Mouse (Mus musculus): ENCODE measurements around the gene Fbxw9. TPM values are rescaled to one million over a fixed set of nuclear protein-coding genes. Genes with fewer than 3 reads are reported as not detected.
A peak's percentile ranks its signal among the peaks of the same experiment; 100 is the strongest.

Gene Fbxw9
- 10 to 100 TPM; 22.4 to 24.9 TPM for total RNA-seq (2021)
- long read RNA-seq, experiment 1, transcript Fbxw9-201 (10 exons, 1,907 nt), result major isoform, 44 of 54 reads
- long read RNA-seq, experiment 1, partial matches to known transcripts, result 2 of 54 reads
- long read RNA-seq, experiment 1, other reads (novel, unspliced or antisense), result 5 of 54 reads
- long read RNA-seq, experiment 2, transcript Fbxw9-201 (10 exons, 1,907 nt), result major isoform, 19 of 29 reads
- long read RNA-seq, experiment 2, partial matches to known transcripts, result 3 of 29 reads
- long read RNA-seq, experiment 2, other reads (novel, unspliced or antisense), result 4 of 29 reads

DNA sequence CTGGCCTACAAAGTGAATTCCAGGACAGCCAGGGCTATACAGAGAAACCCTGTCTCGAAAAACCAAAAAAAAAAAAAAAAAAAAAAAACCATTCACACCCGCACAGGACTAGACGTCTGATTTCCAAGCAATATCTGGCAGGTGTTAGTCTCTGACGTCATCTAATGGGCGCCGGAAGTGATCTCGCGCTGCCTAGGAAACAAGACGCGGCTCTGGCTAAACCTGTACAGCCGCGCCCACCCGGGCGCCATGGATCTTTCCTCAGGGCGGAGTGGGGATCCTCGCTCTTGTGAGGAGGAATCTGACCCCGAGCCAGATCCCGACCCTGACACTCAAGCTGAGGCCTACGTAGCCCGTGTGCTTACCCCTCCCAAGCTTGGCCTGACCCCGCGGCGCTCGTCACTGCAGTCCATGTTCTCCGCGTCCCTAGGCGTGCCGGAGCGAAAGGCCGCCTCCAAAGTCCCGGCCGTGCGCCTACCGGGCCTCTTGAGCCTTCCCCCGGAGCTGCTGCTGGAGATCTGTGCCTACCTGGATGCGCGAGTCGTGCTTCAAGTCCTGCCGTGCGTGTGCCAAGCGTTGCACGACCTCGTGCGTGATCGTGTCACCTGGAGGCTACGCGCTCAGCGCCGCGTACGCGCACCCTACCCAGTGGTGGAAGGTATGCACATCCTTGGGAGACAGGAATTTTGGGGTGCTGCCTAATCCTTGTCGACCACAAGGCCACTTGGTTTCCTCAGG lies at the start of gene Fbxw9:
TSS of gene Fbxw9 (plus strand) at position 177 of the 738 bp plus-strand sequence.
- DNase-seq, result peak; percentile 93

DNA sequence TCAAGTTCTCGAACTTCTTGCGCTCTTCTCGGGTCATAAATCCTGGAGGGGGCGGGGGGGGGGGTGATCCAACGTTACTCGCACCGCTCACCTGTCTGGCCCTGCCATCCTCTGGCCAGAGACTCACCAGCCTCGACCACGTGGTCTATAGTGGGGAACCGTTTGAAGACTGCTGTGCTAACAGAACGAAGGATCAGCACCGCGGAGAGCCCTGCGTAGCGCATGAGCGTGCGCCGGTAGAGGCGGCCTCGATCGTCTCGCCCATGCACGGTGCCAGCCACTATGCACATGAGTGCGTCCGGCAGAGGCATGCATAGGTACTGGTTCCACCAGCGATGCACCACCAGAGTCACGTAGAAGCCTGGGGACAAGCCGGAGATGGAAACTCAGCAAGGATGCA lies 48.6 kb upstream of the Fbxw9 start:
- no peak for DNase-seq

DNA sequence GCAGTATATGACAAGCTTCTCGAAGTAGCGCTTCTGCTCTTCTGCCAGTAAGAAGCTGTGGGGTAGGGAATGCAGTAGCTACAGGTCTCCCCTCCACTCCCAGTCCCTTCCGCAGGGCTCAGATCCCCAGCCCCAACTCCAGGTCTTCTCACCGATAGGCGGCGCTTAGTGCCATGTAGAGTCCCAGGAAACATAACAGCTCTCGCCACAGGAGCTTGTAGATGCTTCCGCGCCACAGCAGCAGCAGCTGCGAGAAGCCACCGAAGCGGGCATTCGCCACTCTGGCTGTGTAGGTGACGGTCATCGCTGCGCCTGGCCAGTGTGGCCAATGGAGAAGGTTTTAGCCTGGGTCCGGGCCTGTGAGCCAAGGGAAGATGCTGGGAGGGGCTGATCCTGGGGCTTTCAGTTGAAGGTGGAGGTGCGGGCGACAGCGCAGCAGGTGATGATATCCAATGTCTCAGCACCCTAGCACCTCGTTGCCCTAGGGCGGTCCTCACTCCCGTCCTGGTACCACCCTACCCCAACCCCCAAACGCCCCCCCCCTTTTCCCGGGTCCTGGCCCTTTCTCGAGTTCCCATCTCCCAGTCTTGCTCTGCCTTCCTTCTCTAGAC lies 46.5 kb upstream of the Fbxw9 start:
- DNase-seq, result peak; percentile 79

DNA sequence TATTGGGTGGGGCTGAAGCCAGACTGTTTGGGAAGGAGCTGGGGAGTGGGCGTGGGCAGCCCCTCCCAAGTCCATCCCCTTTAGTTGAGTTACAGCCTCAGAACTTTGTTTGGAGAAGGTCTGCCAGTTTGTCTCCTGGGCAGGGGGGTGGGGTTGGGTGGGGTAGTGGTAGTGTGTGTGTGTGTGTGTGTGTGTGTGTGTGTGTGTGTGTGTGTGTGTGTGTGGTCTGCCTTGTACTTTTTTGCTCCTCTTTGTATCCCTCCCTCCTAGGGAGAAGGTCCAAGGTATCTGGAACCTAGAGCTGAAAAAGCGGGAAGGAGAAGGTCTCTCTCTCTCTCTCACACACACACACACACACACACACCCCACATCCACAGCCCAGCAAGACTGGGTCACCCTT lies 45.4 kb upstream of the Fbxw9 start, which contains the start of gene Best2:
TSS of gene Best2 (minus strand) at position 101 of the 400 bp plus-strand sequence.
- no peak for DNase-seq

DNA sequence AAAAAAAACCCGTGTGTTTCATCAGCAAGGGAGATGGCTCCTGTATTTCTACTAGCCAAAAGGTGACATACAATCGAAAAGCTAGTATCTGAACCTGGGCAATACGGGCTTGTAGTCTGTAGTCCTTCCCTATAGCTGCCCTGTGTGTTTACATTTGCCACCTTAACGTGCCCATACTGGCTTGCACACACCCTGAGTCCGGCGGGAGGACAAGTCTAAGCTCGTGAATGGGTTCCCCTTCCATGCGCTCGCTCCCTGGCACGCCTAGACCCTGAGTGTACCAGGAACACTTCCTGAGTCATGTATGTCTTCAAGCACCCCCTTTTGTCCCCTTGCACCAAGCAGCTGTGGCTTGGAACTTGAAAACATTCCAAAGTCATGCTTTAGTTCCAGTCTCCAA lies 43.1 kb upstream of the Fbxw9 start:
- DNase-seq, result no peak

DNA sequence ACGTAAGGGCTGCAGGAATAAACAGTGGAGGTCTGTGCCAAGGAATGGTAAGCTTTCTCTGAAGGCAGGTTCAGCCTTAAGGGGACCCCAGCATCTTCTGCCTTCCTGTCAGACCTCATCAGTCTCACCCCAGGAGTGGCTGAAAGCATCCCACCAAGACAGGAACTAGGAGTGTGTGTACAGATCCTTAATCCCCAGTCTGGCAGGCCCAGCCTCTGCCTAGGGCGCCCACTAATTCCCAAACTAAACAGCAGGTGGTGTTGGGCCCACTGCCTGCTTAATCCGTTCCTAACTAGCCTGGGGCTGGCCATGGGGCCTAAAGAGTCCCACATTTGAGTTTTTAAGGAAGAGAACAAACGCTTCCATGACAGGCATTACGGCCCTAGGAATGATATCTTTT lies 42.6 kb upstream of the Fbxw9 start:
- no peak for DNase-seq

DNA sequence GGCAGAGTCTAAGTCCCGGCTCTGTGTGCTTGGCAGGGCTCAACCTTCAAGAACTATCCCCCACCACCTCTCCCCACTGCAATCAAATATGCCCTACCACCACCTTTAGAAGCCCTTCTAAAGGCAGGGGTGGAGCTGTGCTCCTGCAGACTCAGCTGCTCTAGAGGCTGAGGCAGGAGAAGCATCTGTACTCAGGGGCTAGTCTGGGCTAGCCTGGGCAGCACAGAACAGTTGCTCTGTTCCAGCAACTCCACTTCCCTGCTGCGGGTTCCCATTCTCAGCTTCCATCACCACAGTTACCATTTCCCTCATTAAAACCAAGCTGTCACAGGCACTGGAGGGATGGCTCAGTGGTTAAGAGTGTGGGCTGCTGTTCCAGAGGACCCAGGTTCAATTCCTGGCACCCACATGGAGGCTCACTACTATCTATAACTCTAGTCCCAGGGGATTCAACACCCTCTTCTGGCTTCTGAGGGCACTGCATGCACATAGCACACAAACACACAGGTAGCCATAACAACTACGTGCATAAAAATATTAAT lies 38.3 kb upstream of the Fbxw9 start:
- DNase-seq, result no peak

DNA sequence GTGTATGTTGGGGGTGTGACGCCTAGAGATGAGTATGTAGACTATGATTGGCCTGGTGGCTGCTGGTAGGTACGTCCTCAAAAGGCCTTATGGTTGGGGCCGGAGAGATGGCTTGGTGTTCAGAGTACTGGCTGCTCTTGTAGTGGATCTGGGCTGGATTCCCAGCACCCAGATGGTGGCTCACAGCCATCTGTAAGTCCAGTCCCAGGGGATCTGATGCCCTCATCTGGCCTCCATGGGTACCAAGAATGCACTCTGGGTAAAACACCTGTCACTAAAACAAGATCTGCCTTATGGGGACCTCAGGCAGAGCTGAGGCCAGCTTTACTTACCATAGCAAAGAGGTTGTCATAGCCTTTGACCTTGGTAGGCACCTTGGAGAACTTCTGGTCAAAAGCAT lies 36.0 kb upstream of the Fbxw9 start:
- DNase-seq, result no peak

DNA sequence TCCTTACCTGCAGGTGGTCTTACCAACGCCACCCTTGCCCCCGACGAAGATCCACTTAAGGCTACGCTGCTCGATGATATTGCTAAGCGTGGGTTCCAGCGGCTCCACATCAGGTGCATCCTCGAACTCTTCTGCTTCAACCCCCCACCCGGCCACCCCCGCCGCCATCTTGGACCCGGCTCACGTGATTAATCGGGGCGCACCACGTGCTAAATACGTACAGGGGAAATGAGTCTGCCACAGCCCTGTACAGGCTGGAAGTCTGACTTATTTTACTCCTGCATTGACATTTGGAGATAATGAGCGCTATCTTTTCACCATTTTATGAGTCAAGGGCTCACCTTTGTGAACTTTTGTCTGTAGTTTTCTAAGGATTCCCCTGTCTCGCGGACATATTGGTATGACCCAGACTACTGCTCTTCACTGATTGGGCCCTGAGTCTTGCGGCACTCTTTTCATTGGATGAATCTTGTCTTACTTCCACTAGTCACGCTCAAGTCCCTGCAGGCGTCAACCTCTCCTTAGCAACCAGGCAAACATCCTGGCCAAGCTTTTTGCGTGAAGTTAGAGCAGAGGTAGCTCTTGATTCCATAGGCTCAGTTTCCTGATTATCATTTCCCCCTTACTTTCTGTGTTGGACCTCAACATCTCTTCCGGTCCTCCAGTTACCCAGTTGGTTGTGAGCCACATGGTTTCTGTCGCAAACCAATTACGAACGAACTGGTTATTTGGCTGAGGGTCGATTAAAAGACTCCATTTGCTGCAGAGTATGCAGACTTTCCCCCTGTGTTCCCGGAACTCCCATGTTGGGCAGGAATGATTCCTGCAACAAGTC lies 34.5 kb upstream of the Fbxw9 start, which contains the start of gene Asna1:
TSS of gene Asna1 (minus strand) at position 184 of the 835 bp plus-strand sequence.
- peak; percentile 86 for DNase-seq

DNA sequence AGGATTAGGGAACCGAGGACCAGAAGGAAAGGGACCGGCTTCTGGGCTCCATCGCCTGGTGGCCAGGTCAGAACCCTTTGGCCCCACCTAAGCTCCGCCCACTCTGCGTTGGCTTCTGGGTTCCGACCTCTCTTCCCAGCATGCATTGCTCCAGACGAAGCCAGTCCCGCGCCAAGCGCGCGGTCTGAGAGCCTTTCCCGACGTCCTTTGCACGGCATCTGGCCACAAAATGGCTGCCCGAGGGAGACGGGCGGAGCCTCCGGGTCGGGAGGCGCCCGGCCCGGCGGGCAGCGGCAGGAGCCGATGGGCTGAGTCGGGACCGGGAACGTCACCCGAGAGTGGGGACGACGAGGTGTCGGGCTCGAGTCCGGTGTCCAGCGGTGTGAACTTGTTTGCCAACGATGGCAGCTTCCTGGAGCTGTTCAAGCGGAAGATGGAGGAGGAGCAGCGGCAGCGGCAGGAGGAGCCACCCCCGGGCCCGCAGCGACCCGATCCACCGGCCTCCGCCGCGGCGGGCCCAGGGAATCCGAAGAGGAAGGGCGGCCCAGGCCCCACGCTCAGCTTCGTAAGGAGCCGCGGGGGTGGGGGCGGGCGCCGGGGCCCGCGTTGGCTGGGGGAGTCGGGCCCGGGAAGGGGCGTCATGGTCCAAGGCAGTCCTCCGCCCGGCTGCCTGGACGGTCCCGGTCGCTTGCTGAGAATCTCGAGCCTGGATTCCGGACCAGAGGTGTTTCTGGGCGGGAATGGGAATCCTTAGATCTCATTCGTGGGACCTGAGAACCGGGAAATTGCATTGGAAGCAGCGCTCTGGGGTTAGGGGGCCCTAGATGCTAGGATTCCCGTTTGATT lies 33.0 kb upstream of the Fbxw9 start, which contains the start of gene Trir:
TSS of gene Trir (plus strand) at position 154 of the 846 bp plus-strand sequence.
- DNase-seq, result peak; percentile 97

DNA sequence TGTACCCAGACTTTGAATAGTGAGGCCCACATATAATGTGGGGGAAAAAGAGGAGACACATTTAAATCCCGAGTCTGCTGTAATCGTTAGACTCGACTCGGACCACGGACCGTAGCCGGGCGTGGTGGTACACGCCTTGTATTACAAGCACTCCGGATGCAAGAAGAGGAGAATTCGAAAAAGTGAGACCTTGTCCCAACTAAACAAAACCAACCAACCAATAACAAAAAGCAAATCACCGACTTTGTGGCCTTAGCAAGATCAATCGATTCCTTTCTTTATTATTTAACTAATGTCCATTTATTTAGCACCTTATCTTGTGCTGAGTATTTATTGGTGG lies 32.4 kb upstream of the Fbxw9 start:
- DNase-seq, result no peak

DNA sequence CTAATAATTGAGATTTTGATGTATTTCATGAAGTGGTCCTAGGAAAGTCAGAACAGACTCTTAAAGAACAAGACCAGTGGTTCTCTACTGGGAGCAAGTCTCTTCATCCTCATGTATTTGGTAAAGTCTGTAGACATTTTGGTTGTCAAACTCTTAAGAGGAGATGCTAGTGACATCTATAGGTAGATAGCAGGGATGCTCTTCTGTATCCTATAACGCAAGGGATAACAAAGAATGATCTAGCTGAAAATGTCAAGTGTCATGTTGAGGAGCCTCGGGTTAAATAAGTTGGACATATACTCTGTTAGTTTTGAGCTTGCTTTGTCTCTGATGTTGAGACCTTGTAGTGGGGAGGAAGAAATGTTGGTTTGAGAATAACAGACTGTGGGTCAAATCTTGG lies 31.9 kb upstream of the Fbxw9 start:
- no peak for DNase-seq

DNA sequence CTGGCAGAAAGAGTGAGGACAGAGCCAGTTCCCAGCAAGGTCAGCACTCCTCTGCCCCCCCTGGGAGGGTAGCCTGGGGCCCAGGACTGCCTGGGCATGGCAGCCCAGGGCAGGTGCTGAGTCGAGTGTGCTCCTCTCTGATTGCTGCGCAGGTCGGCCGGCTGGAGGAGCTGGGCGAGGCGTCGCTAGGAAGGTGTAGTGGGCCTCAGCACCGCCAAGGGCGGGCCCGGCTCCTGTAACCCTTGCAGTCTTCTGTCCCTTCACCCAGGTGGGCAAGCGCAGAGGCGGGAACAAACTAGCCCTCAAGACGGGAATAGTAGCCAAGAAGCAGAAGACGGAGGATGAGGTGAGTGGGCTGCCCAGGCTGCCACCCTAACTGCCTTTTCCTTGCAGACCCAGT lies 30.6 kb upstream of the Fbxw9 start:
- DNase-seq, result no peak

DNA sequence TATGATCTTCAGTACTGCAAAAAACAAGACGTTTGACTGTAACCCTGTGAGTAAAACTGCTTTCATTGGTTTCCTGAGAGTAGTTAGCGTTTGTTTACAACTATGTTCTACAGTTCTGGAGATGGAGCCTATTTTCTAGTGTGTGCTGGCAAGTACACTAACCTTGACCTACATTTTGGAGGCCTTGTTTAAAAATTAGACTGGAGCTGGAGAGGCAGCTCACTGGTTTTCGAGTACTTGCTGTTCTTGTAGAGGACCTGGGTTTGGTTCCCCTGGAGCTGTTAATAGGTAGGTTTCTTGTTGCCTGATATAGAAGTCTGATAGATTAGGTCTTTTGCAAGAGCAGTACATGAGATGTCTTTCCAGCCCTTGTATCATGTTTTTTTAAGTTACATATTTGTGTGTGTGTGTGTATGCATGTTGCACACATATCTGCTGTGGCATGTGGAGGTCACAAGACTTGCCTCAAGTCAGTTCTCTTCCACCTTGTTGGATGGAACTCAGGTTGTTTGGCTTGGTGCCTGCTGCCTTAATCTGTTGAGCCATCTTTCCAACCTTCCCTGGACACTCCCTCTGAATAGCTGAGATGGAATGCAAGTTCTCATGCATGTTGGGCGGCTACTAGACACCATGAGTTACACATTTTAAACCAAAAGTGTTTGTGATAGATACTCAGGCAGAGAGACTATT lies 27.1 kb upstream of the Fbxw9 start:
- no peak for DNase-seq

DNA sequence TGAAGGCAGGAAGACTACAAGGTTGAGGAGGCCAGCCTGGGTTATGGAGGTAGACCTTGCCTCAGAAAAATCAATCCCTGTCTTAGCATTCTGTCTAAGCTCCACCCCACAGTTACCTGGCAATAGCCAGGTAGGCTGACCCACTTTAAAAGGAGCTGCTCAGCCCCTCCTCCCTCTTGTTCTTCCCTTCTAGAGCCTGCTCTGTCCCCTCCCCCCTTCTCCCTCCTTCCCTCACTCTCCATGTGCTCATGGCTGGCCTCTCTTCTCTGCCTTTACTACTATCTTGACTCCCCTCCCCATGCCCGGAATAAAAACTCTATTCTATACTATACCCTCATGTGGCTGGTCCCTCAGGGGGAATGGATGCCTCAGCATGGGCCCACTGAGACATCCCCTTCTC lies 26.0 kb upstream of the Fbxw9 start:
- DNase-seq, result no peak

DNA sequence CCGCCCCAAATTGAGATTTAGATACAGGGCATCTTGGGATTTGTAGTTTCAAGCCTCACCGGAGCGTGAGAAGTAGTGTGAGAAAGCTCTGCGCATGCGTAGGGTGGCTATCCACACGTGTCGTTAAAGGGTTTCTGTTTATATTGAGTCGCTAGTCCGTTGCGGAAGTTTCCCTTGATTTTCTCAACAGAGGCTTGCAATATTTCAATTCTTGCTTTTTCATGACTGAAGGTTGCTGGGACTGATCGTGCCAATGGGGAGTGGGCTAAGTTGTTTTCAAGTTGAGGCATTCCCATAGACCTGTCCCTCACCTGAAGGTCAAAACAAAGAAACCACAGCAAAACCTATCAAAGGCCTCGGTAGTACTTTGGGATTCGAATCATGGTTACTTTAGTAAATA lies 25.1 kb upstream of the Fbxw9 start:
- DNase-seq, result peak; percentile 83

DNA sequence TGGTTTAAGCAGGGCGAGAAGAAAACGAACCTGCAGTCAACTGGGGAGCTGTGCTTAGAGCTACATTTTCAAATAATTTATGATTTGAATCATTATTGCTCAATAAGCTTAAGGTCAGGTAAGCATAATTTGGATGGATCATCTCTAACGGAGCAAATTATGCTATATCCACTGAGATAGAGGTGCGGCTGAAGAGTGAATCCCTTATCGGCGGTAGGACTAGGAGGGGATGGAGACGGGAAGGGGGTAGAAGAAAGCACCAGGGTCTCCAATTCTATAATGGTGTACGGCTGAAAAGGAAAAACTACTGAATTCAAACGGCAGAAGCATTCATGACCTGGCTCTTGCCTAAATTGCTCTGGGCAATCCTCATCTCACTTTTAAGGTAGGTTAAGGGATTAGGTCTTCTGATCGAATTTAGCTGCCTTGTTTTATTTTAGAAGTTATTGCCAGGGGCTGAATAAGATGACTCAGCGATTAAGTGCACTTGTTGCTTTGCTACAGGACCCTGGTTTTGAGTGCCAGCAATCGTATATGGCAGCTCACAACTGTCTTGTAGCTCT lies 24.6 kb upstream of the Fbxw9 start:
- DNase-seq, result no peak

DNA sequence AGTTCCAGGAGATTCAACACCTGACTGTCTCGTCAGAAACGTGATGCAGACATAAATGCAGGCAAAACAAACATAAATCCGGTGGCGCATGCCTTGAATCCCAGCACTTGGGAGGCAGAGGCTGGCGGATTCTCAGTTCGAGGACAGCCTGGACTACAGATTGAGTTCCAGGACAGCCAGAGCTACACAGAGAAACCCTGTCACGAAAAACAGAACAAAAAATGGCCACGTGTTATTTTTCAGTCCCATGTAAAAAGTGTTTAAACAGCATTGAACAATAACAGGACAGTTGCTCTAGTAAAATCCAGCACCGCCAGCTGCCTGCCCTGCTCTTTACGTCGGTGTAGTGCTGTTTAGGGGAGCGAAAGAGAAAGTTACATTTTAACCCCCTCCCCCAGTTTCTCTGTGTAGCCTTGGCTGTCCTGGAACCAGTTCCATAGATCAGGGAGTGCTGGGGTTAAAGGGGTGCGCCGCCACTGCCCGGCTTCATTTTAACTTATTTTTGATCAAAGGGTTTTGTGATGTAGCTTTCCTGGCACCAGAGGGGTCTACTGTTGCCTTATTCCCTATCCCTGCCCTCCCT lies 24.0 kb upstream of the Fbxw9 start:
- DNase-seq, result peak; percentile 49

DNA sequence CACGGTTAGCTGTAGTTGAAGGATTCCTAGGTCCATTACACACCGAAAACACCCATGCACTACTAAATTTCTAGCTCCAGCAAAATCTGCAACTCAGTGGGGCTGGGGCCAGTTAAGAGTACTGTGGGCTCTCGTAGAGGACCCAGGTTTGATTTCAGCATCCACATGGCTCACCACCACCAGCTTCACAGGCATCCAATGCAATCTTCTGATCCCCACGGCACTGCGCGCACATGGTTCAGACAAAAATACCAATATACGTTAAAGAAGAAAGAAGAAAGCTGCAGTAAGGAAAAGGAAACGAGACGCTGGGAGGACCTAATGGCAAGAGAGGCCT lies 23.5 kb upstream of the Fbxw9 start:
- DNase-seq, result no peak
